Mouse (Mus musculus) kidney, embryonic 15.5 days (tissue): Measurements from ENCODE around the gene Msmb. TPM values are rescaled to one million over a fixed set of nuclear protein-coding genes. Genes with fewer than 3 reads are reported as not detected.
"Not testable (repeated sequence)": the region's sequence is repeated elsewhere in the genome, so short reads cannot be mapped to it uniquely, and the experiment has no call there.

Experiments
- ATAC-seq: fragments of 200-750 bp; cut with Nextera tagmentation; replicated peaks from 2 replicates; pipeline ENCODE4 v1.8.0; 2017; ENCODE audit warnings: moderate TSS enrichment; ENCODE audit not compliant: low FRiP score
- H3K27ac ChIP-seq: fragments of 300-500 bp; sonication (generic); 2 replicates; pipeline ENCODE4 v1.5.1; 2015; ENCODE audit warnings: mild to moderate bottlenecking, inconsistent platforms
- H3K27me3 ChIP-seq: fragments of 300-500 bp; sonication (generic); 2 replicates; pipeline ENCODE4 v1.6.1; 2015; ENCODE audit warnings: inconsistent platforms
- H3K36me3 ChIP-seq: fragments of 300-500 bp; sonication (generic); 2 replicates; pipeline ENCODE4 v1.6.1; 2015; ENCODE audit warnings: inconsistent platforms
- H3K4me1 ChIP-seq: fragments of 300-500 bp; sonication (generic); 2 replicates; pipeline ENCODE4 v1.6.1; 2015; ENCODE audit warnings: inconsistent platforms
- H3K4me2 ChIP-seq: fragments of 300-500 bp; sonication (generic); 2 replicates; pipeline ENCODE4 v1.6.1; 2015; ENCODE audit warnings: moderate library complexity, mild to moderate bottlenecking, inconsistent platforms
- H3K4me3 ChIP-seq: fragments of 300-500 bp; sonication (generic); replicated peaks from 2 replicates; pipeline ENCODE4 v1.5.1; 2015; ENCODE audit warnings: mild to moderate bottlenecking, inconsistent platforms
- H3K9ac ChIP-seq: fragments of 300-500 bp; sonication (generic); 2 replicates; pipeline ENCODE4 v1.6.1; 2015; ENCODE audit warnings: mild to moderate bottlenecking, inconsistent platforms
- H3K9me3 ChIP-seq: fragments of 300-500 bp; sonication (generic); replicated peaks from 2 replicates; pipeline ENCODE4 v1.6.1; 2016; ENCODE audit warnings: inconsistent platforms
- WGBS: fragments of 180-500 bp; shearing (Covaris S2); methylation state at CpG from one replicate; pipeline ENCODE4 v1.1.7; 2015; ENCODE audit warnings: mixed read lengths; 5-methylcytosine and 5-hydroxymethylcytosine counted together
- polyA plus RNA-seq: library from polyadenylated mRNA; unstranded; fragments of >200 nt; fragmentation: Nextera tagmentation; extraction: Ambion mirVana; gene quantifications from 2 replicates; pipeline ENCODE4 v1.2.1, GENCODE M21; 2015

The Msmb gene
- polyA plus RNA-seq, 1 experiment from 2014 or later = not detected

DNA sequence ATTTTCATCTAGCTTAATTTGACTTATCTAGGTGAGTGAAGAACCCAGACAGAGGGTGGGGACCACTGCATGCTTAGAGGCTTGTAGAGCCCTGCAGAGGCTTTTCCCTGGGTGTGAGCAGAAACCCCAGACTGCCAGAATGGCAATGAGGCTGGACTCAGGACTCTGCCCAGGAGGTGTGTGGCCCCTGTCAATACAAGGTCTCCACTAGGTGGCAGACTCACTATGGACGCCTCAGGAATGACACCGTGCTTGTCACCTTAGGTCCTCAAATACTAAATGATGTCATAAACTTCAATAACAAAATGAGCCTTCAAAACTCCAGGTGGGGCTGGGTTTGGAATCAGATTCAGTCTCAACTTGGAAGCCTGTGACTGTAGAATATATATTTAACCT, 19.9 kb upstream of the Msmb start:
- no peaks in the 10 kb centered on the region for H3K27me3 ChIP-seq
- no peak overlapping the region for H3K4me3 ChIP-seq
- 55% methylated on average over 2 of the region's 2 CpGs for WGBS
- H3K4me1 ChIP-seq = 0 out of 2 replicates have a peak, but pooled peaks cover 7% of the 10 kb centered on the region
- H3K9ac ChIP-seq = no peak overlapping the region
- no peak for ATAC-seq
- no peaks in the 10 kb centered on the region for H3K36me3 ChIP-seq
- no peaks in the 10 kb centered on the region for H3K9me3 ChIP-seq
- H3K27ac ChIP-seq = no peak overlapping the region
- H3K4me2 ChIP-seq = no peak overlapping the region

DNA sequence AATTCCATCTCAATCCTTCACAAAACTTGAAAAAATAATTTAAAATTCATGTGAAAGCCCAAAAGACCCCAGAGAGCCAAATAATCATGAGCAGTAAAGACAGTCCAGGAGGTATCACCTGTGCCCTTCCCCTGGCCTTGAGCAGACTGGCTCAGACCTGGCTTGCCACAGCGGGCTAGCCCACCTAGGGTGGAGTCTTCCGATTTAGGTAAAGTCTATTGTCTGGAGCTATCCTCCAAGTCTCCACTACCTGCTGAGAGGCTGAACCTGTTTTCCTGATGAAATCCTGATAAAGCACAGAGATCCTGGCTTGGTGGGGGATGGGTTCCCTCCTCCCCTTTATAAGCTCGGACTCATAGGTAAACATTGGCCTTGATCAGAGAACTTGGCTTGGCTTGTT, 17.6 kb upstream of the Msmb start:
- Histone ChIP-seq H3K27me3 (no peaks in the 10 kb centered on the region), H3K9ac (no peak overlapping the region), H3K27ac (no peak overlapping the region), H3K36me3 (no peaks in the 10 kb centered on the region), H3K4me3 (no peak overlapping the region), H3K4me2 (no peak overlapping the region), H3K9me3 (no peaks in the 10 kb centered on the region), H3K4me1 (0 out of 2 replicates have a peak, but pooled peaks cover 7% of the 10 kb centered on the region)
- WGBS = 75% methylated on average over 3 of the region's 3 CpGs
- no peak for ATAC-seq

DNA sequence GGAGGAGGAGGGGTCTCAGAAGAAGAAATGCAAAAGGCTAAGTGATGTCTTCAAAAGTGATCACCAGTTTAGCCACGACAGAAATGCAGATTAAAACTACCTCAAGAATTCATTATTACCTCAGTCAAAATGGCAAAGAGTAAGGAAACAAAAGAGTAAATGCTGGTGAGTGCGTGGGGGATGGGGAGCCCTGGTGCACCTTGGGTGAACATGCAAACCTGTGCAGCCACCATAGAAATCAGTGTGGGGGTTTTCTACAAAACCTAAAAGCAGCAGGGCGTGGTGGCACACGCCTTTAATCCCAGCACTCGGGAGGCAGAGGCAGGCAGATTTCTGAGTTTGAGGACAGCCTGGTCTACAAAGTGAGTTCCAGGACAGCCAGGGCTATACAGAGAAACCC, 16.6 kb upstream of the Msmb start:
- WGBS = 84% methylated on average over 5 of the region's 5 CpGs
- ATAC-seq = not testable (repeated sequence)

DNA sequence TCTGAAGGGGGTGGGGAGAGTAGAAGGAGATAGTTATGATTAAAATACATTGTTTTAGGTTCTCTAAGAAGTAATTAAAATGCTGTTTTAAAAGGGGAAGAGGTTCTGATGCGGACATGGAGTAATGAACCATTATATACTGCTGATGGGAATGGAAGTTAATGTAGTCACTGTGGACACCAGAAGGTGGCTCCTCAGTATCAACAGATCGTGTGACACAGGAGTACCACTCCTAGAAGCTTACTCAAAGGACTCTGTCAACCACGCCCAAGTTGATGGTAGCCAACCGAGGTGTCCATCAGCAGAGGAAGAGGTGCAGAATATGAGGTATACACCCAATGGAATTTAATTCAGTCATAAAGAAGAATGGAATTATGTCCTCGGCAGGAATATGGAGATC, 13.4 kb upstream of the Msmb start:
- Histone ChIP-seq H3K4me2 (no peak overlapping the region), H3K27ac (no peak overlapping the region), H3K27me3 (no peaks in the 10 kb centered on the region), H3K4me1 (no peaks in the 10 kb centered on the region), H3K4me3 (no peak overlapping the region), H3K9ac (no peak overlapping the region), H3K9me3 (no peaks in the 10 kb centered on the region), H3K36me3 (no peaks in the 10 kb centered on the region)
- ATAC-seq = no peak
- WGBS = 73% methylated on average over 5 of the region's 5 CpGs

More for the DNA sequence above, 16.6 kb upstream of the Msmb start:
- not testable (repeated sequence) for H3K27me3 ChIP-seq, H3K4me1 ChIP-seq, H3K9ac ChIP-seq, H3K36me3 ChIP-seq, H3K4me3 ChIP-seq, H3K9me3 ChIP-seq, H3K27ac ChIP-seq, H3K4me2 ChIP-seq

DNA sequence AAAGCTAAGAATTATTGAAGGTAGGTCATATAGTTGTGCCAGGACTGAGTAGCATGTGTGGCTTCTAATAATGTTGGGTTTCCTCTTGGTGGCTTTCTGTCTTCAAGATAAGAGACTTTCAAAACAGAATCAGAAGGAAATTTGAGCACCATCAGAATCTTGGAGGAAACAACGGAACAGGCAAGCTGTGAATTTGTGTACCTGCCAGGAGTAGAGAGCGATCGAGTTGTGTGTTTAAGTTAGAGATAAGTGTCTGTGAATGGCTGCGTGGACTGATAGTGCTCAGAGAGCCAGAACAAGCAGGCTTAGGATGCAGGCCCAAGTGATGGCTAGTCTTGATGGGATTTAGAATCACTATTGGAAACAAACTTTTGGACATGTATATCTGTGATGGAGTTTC, 10.0 kb upstream of the Msmb start:
- no peaks in the 10 kb centered on the region for H3K9me3 ChIP-seq
- no peak overlapping the region for H3K9ac ChIP-seq
- H3K27ac ChIP-seq = no peak overlapping the region
- H3K4me2 ChIP-seq = no peak overlapping the region
- H3K36me3 ChIP-seq = no peaks in the 10 kb centered on the region
- no peak overlapping the region for H3K4me3 ChIP-seq
- ATAC-seq = no peak
- no peaks in the 10 kb centered on the region; the same call in 1 of the 2 replicates for H3K4me1 ChIP-seq
- no peaks in the 10 kb centered on the region for H3K27me3 ChIP-seq
- 83% methylated on average over 4 of the region's 4 CpGs for WGBS

DNA sequence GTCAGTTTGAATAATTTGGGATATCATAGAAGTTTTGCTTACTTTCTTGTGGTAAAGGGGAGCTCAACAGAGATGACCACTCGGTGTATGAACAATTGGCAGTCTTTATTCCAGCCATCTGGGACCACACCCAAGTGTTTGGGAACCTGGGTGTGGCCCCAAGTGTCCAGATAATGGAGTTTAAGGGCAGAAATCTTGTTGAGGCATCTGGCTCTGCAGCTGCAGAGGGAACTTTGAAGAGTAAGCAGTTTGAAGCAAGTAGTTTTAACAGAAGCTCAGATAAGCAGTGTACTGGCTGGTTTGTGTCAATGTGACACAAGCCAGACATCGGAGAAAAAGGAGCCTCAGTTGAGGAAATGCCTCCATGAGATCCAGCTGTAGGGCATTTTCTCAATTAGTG, 7.5 kb upstream of the Msmb start:
- H3K27me3 ChIP-seq = no peaks in the 10 kb centered on the region
- no peaks in the 10 kb centered on the region for H3K9me3 ChIP-seq
- H3K4me1 ChIP-seq = no peaks in the 10 kb centered on the region; the same call in 1 of the 2 replicates
- no peak overlapping the region for H3K9ac ChIP-seq
- no peak overlapping the region for H3K4me2 ChIP-seq
- H3K36me3 ChIP-seq = no peaks in the 10 kb centered on the region
- 76% methylated on average over 2 of the region's 2 CpGs for WGBS
- H3K4me3 ChIP-seq = no peak overlapping the region
- no peak overlapping the region for H3K27ac ChIP-seq
- ATAC-seq = no peak

DNA sequence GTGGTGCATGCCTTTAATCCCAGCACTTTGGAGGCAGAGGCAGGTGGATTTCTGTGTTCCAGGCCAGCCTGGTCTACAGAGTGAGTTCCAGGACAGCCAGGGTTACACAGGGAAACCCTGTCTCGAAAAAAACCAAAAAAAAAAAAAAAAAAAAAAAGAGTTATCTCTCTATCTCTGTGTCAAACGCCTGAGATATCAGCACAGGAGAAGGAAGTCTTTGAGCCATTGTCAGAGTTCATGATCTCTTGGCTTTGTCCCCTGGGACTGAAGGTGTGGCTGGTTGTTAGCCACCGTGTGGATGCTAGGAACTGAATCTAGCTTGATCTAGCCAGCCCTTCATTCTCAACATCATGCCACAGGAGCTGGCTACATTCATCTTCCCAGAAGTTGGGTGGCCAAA, 5.4 kb upstream of the Msmb start:
- not testable (repeated sequence) for H3K9ac ChIP-seq, H3K36me3 ChIP-seq, H3K4me3 ChIP-seq, H3K27me3 ChIP-seq, H3K27ac ChIP-seq, ATAC-seq, H3K4me2 ChIP-seq, H3K9me3 ChIP-seq, H3K4me1 ChIP-seq
- WGBS = 63% methylated on average over 3 of the region's 3 CpGs

DNA sequence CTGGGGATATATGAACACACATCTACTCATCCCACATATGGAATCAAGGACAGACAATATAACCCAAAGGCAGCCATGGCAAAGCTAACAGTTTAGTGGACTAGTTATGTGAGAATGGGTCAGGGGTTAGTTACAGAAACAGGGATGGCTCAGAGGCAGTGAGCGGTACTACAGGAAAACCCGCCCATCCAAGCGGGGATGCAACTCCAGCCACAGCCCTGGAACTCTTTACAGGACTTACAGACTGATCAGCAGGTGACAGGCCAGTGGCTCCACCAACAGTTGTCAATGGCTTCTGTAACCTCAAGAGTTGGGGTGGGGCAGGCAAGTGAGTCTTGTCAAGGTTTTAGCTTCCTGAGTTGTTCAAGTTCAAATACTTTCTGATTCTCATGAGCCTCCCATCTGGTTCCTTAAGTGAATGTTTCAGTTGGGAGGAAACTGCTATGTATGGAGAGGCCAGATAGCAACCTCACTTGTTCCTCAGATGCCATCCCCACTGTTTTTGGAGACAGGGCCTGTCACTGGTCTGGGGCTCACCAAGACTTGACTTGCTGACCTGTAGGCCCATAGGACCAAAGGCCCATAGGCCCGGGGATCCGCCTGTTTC, 1.4 kb upstream of the Msmb start:
- Histone ChIP-seq H3K4me2 (no peak overlapping the region), H3K27me3 (no peaks in the 10 kb centered on the region), H3K4me3 (no peak overlapping the region), H3K36me3 (no peaks in the 10 kb centered on the region), H3K9ac (no peak overlapping the region), H3K27ac (no peak overlapping the region), H3K9me3 (no peaks in the 10 kb centered on the region), H3K4me1 (peaks cover 3% of the 10 kb centered on the region)
- 80% methylated on average over 5 of the region's 5 CpGs for WGBS
- no peak for ATAC-seq

DNA sequence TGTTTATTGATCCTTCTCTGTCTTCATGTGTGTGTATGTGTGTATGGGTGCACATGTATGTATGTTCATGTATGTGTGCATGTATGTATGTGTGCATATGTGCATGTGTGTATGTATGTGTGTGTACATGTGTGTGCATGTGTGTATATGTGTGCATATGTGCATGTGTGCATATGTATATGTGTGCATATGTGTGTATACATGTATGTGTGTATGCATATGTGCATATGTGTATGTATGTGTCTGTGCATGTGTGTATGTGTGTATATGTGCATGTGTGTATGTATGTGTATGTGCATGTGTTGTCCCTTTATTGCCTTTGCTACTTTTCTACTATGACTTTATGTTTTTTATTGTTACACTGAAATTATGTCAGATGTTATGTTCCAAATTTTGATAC, 2.9 kb downstream of the Msmb start:
- Histone ChIP-seq H3K27ac (no peak overlapping the region), H3K4me1 (peaks cover 3% of the 10 kb centered on the region; the same call in 1 of the 2 replicates), H3K27me3 (no peaks in the 10 kb centered on the region), H3K4me2 (no peak overlapping the region), H3K9ac (no peak overlapping the region), H3K9me3 (peaks cover 15% of the 10 kb centered on the region), H3K36me3 (no peaks in the 10 kb centered on the region), H3K4me3 (no peak overlapping the region)
- no peak for ATAC-seq

DNA sequence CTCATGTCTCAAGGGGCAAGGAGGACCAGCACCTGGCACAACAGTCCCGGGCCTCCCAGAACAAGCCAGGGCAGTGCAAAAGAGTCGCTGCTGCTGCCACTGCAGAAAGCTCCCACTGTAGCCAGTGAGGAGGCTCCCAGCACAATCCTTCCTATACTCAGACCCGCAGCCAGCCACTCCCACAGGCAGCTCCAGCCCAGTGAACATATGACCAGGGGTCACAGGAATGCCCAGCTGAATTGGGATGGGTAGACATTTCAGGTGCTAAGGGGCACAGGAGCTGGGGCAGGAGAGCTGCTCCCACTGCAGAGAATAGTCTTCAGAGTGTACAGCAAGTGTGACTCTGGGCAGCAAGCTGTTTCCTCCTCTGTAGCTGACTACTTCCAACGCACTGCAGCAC, 3.6 kb downstream of the Msmb start:
- Histone ChIP-seq H3K27ac (0 out of 2 replicates have a peak overlapping the region, but pooled peaks have one; percentile 20), H3K4me2 (no peak overlapping the region), H3K36me3 (no peaks in the 10 kb centered on the region), H3K9me3 (peaks cover 15% of the 10 kb centered on the region), H3K27me3 (no peaks in the 10 kb centered on the region), H3K4me3 (no peak overlapping the region), H3K4me1 (peaks cover 3% of the 10 kb centered on the region; the same call in 1 of the 2 replicates), H3K9ac (no peak overlapping the region)
- ATAC-seq = no peak
- 57% methylated on average over 4 of the region's 4 CpGs for WGBS

DNA sequence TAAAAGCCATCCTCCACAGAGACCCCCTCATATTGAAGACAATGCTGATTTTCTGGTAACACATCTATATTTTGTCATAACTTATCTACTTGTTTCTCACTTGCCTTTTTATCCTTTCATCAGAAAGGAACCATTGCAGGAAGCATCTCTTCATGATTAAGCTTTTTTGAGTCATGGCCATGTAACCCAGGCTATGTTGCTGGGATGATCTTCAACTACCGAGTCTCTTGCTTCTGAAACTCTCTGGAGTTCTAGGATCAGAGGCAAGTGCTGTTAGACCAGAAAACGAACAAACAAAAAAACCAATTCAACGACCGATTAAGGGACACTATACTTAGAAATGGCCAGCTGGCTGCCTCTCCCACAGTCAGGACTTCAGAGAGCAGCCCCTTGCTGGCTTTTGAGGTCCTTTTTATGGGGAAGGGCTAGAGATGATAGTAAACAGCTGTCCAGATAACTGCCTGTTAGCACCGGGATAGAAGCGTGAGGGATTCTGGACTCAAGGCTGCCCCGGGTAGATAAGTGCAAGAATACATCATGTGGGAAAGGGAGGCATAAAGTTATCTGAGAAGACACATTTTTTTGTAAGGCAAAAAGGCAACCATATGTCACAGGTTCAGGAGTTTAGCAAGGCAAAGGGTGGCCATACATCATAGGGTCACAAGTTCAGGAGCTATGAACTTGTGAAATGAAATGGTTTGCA, 4.1 kb downstream of the Msmb start:
- peak; percentile 75 for ATAC-seq

DNA sequence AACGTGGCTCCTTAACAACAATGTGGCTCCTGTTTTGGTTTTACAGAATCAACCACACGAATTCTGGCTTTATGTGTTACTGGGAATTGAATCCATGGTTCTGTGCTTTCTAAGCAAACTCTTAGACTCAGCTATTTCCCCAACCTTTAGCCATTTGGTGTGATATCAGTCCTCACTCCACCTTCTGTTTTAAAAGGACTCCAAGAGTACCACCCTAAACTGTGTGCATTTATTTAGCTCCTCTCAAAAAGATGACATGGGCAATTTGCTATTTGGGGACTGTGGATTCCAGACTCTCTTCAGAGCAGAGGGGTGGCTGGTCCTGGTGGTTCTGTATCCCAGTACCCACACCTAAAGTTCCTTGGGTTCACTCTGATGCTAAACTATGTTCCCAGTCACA, 4.8 kb downstream of the Msmb start:
- Histone ChIP-seq H3K4me3 (no peak overlapping the region), H3K4me1 (peaks cover 3% of the 10 kb centered on the region; the same call in 1 of the 2 replicates), H3K4me2 (no peak overlapping the region), H3K27me3 (no peaks in the 10 kb centered on the region), H3K27ac (peak overlapping the region; percentile 0; the same call in 1 of the 2 replicates), H3K36me3 (no peaks in the 10 kb centered on the region), H3K9me3 (peaks cover 15% of the 10 kb centered on the region), H3K9ac (no peak overlapping the region)
- no peak for ATAC-seq
- 69% methylated on average over 2 of the region's 2 CpGs for WGBS

More for the DNA sequence above, 4.1 kb downstream of the Msmb start:
- H3K4me2 ChIP-seq = no peak overlapping the region
- H3K36me3 ChIP-seq = no peaks in the 10 kb centered on the region
- no peak overlapping the region for H3K4me3 ChIP-seq
- 53% methylated on average over 7 of the region's 7 CpGs for WGBS
- H3K27ac ChIP-seq = peak overlapping the region; percentile 20; the same call in 1 of the 2 replicates
- no peaks in the 10 kb centered on the region for H3K27me3 ChIP-seq
- H3K9me3 ChIP-seq = peaks cover 15% of the 10 kb centered on the region
- H3K4me1 ChIP-seq = peaks cover 3% of the 10 kb centered on the region; the same call in 1 of the 2 replicates
- H3K9ac ChIP-seq = no peak overlapping the region
